Mouse (Mus musculus) lung, embryonic 16.5 days (tissue): ENCODE data around the gene H2afb1. TPM values are rescaled to one million over a fixed set of nuclear protein-coding genes. Genes with fewer than 3 reads are reported as not detected.
"Not testable (repeated sequence)": the region's sequence is repeated elsewhere in the genome, so short reads cannot be mapped to it uniquely, and the experiment has no call there.

Experiments
- ATAC-seq: fragments of 200-750 bp; cut with Nextera tagmentation; 2 replicates; pipeline ENCODE4 v1.8.0; 2017; ENCODE audit warnings: low read depth, mild to moderate bottlenecking, moderate library complexity
- H3K27ac ChIP-seq: fragments of 300-500 bp; sonication (generic); 2 replicates; pipeline ENCODE4 v1.5.1; 2014; ENCODE audit warnings: mild to moderate bottlenecking, control low read depth, low read length
- H3K27me3 ChIP-seq: fragments of 300-500 bp; sonication (generic); 2 replicates; pipeline ENCODE4 v1.6.1; 2014; ENCODE audit warnings: low read depth, low read length, mixed read lengths; ENCODE audit not compliant: control insufficient read depth, insufficient read depth
- H3K36me3 ChIP-seq: fragments of 300-500 bp; sonication (generic); 2 replicates; pipeline ENCODE4 v1.6.1; 2014; ENCODE audit warnings: low read length; ENCODE audit not compliant: control insufficient read depth, insufficient read depth
- H3K4me1 ChIP-seq: fragments of 300-500 bp; sonication (generic); replicated peaks from 2 replicates; pipeline ENCODE4 v1.6.1; 2014; ENCODE audit warnings: low read length, mixed read lengths; ENCODE audit not compliant: control insufficient read depth, insufficient read depth
- H3K4me2 ChIP-seq: fragments of 300-500 bp; sonication (generic); 2 replicates; pipeline ENCODE4 v1.6.1; 2014; ENCODE audit warnings: low read depth, low read length, control low read depth
- H3K4me3 ChIP-seq: fragments of 300-500 bp; sonication (generic); 2 replicates; pipeline ENCODE4 v1.5.1; 2014; ENCODE audit warnings: mild to moderate bottlenecking, low read length, control low read depth
- H3K9ac ChIP-seq: fragments of 300-500 bp; sonication (generic); 2 replicates; pipeline ENCODE4 v1.6.1; 2014; ENCODE audit warnings: low read length, control low read depth
- H3K9me3 ChIP-seq: fragments of 300-500 bp; sonication (generic); 2 replicates; pipeline ENCODE4 v1.6.1; 2016; ENCODE audit warnings: low read length; ENCODE audit not compliant: control insufficient read depth
- WGBS: fragments of 180-500 bp; shearing (Covaris S2); extraction: QIAGEN DNeasy Blood & Tissue Kit; methylation state at CpG from one replicate; pipeline ENCODE4 v1.1.7; 2014; 5-methylcytosine and 5-hydroxymethylcytosine counted together
- polyA plus RNA-seq: library from polyadenylated mRNA; unstranded; fragments of >200 nt; fragmentation: Nextera tagmentation; extraction: Ambion mirVana; gene quantifications from 2 replicates; pipeline ENCODE4 v1.2.1, GENCODE M21; 2015

Gene H2afb1
- not detected in 2 replicates for polyA plus RNA-seq

GRCm38 (mm10) chrX:117014457-117014856 lies at the start of gene H2afb1:
H2afb1 (plus strand) TSS chrX:117014757.
- H3K27ac ChIP-seq, H3K9me3 ChIP-seq, H3K36me3 ChIP-seq, H3K4me3 ChIP-seq, ATAC-seq, H3K9ac ChIP-seq, H3K27me3 ChIP-seq, H3K4me2 ChIP-seq, H3K4me1 ChIP-seq: not testable (repeated sequence)
- 86% methylated on average over 6 of the region's 8 CpGs for WGBS

GRCm38 (mm10) chrX:117036085-117036484 lies 21.5 kb downstream of the H2afb1 start:
- ATAC-seq: no peak
- H3K27me3 ChIP-seq: no peaks in the 10 kb centered on the region
- H3K9ac ChIP-seq: no peak overlapping the region

More at GRCm38 (mm10) chrX:117036085-117036484, 21.5 kb downstream of the H2afb1 start:
- WGBS: 70% methylated on average over 2 of the region's 2 CpGs
- Histone ChIP-seq H3K9me3 (no peaks in the 10 kb centered on the region), H3K27ac (no peak overlapping the region), H3K4me1 (no peaks in the 10 kb centered on the region), H3K4me2 (no peak overlapping the region), H3K4me3 (no peak overlapping the region), H3K36me3 (no peaks in the 10 kb centered on the region)
